Mouse (Mus musculus) spleen, postnatal 4 days (tissue): ENCODE results near the gene Adam10.
A peak's percentile ranks its signal among the peaks of the same experiment; 100 is the strongest.

ENCODE experiments used
- DNase-seq, 2 experiments: peaks; one replicate each; pipeline ENCODE4 v3.0.0; 2022; ENCODE audit warnings: low spot score in 2 of 2

Adam10 gene

DNA sequence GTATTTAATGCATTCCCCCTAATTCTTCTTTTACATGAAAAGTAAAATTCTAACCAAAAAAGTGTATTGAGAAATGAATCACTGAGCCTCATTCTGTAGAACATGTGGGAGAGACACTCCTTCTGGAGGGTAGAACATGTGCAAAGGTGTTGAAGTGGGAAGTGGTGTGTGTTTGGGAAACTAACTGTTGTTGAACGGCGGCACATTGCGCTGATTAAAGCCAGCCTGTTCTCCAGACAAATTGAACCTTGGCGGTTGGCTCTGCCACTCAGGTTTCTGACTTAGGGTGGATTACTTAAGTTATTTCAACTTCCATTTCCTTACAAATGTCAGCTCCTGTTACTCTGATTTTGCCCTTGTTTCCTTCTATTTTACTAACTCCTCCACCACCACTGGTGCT, 5.1 kb upstream of the Adam10 start:
- no peak for DNase-seq

DNA sequence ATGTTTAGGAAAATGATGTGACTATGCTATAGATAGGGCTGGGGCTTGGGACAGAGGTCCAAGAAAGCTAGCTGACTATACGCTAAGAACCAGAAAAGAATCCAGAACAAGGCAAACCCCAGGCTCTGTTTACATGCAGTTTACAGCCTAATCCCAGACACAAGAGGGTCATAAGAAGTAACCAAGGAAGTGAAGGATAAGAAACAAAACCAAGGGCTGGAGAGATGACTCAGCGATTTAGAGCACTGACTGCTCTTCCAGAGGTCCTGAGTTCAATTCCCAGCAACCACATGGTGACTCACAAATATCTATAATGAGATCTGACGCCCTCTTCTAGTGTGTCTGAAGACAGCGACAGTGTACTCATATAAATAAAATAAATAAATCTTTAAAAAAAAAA, 3.7 kb upstream of the Adam10 start:
- peak in 1 of 2 experiments; percentile 40 for DNase-seq

DNA sequence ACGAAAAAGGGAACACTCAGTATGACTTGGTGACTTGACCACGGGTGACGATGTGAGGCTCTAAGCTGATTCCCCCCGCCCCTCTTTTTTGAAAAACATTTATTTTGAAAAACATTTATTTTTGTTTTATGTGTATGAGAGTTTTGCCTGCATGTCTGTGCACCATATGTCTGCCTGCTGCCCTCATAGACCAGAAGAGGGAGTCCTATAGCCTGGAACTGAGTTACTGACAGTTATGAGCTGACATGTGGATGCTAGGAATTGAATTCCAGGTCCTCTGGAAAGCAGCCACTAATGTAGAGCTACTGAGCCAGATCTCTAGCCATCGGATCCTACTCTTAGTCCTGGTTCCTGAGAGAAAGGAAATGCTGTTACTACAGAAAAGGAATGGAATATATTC, 2.8 kb upstream of the Adam10 start:
- DNase-seq = peak in 1 of 2 experiments; percentile 48

DNA sequence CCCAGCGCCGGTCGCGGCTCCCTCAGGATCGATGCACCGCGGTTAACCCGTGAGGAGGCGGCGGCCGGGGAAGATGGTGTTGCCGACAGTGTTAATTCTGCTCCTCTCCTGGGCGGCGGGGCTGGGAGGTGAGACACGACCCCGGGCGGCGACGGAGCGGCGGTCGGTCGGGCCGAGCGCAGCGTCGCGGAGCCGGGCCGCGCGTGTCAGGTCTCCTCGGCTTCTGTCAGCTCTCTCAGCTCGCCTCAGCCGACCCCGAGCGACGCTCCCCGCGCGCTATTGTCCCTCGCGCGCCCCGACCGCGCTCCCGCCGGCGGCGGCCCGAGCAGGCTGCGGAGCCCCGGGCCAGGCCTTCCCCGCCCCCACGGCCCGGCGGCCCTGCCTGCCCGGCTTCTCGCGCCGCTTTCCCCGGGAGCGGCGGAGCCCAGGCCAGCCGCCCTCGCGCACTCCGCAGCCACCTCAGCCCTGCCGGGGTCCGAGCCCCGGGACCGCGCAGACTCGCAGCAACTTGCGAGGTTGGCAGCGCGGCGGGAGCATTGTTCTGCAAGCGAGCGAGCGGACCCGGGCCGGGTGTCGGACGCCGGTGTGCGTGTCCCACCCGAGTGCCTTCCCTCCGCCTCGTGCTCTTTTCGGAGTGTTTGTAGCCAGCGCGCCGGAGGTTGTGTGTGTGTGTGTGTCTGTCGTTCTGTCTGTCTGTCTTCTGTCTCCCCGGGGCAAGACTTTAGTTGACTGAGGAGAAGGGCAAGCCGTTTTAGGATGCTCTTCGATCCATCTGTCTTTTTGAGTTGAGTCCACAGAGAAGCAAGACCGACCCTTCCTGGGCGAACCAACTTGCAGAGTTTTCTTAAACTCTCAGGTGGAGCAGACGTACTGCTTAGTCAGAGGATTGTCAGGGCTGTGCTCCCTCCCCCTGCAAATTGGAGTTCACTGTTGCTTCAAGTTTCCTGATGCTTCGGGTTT, 615 bp downstream of the Adam10 start:
- DNase-seq = peak; percentile 62 to 85

DNA sequence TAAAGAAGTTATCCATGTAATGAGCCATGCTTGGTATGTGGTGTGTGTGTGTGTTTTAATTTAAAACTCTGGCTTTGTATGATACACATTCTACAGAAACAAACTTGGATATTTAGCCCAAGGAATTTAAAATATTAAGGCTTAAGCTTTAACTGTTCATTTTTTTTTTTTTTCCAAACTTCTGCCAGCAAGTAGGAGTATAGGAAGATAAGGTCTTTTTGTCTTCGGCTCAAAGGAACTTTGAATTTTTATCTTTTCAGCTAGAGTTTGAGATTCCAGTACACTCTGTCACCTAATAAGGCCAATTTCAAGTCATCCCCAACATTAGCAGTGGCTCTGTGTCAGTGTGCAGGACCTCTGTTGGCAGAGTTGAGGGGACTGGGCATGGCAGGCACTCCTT, 3.4 kb downstream of the Adam10 start:
- DNase-seq = no peak

DNA sequence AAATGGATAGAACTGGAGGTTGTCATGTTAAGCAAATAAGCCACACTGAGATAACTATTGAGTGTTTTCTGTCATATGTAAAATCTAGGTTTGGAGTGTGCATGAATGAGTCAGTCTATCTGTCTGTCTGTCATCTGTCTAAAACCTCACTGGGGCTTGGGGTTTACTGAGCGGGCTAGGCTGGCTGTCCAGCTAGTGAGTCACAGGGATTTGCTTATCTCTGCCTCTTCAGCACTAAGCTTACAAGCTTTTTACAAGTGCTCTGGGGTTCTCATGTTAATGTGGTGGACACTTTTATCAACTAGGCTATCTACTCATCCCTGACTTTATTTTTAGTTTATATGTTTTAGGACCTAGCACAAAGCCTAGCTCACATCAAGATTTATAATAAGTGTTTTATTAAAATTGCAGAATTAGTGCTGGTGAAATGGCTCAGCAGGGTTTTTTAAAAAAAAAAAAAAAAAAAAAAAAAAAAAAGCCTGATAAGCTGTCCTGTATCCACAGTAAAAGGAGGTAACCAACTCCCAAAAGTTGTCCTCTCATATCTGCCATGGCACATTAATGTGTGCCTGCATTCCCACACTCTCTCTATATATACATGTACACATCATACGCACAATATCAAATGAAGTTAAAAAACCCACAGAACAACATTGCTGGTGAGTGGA, 9.6 kb downstream of the Adam10 start:
- DNase-seq = peak in 1 of 2 experiments; percentile 48

DNA sequence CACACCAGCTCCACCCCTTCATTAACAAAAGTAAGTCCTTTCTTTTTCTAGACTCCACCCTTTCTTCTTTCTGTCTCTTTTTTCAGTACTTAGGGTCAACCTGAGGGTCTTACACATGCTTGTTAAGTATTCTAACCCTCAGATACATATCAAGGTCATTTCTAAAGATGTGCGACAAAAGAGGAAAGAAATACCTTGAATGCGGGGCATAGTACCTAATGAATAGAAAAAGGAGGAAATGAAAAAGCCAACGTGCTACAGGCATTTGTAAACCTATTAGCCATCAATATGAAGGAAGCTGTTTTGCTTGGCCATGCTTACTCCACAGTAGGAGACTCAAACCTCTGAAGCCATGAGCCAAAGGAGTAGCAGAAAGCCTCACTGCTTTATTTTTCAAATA, 11.1 kb downstream of the Adam10 start:
- DNase-seq = peak in 1 of 2 experiments; percentile 12

DNA sequence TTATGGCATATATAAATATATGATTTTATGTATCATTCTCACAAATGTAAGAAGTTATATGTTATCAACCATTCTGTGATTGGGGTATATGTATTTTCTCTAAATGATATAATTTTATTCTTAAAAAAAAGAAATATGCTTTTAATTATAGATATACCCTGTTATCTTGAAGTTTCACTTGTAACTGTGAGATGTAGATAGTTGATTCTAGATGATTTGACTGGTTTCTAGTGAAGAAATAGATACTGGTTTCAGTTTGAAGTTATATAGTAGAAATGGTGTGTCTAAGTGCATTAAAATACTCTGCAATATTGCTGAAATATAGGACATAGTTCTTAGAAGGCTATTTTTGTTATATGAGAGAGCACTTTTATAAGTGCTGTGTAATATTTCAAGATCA, 11.8 kb downstream of the Adam10 start:
- DNase-seq = no peak

DNA sequence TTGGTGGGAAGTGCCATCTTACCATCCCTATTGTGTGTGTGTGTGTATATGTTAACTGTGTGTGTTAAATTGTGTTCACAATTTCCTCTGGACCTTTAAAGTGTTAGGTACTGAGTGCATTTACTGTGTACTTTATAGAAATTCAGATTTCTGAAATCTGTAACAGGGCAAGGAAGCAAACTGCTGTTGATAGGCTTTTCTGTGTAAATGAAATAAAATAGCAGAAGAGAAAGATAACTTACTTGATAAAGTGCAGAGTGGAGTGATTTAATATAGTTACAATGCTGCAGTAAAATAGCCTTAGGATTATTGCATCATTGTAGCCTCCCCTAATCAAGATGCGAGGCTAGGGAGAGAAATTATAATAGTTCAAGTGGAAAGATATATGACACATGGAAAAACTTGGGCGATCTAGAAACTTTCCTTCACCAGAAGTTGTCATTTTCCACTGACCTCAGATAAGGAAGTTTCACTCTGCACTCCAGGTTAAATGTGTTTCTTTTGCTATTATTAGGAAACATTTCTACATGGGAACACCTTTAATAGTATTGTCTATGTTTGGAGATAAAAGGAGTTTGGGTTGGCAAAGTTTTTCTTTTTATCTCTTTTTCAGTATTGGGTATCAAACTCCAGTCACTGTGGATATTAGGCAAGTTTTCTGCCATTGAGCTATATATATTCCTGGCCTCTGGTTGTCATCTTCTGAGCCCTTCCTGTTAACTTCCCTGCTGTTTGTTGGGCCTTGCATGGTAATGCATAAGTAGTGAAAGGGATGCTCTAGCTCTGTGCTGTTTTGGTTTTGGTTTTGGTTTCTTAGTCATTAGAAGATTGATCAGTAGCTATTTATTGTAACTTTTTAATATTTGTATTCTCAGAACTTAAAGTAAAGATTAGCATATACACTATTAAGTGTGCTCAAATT, 13.2 kb downstream of the Adam10 start:
- peak in 1 of 2 experiments; percentile 13 for DNase-seq

DNA sequence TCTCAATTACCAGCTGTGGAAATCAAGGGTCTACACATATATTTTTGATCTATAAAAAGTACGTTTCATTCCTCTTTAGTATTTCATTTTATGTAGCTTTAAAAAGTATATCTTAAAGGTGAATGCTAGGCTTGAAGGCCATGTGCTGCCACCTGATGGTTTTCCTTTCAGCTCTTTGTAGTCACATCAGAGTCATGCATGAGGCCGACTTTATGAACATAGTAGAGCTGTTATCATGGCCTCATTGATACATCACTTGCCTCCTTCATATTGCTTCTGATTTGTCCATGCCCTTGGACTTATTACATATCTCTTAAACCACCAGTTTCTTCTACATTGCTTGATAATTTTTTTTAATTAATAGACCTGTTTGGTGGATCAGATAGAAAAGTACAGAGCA, 16.9 kb downstream of the Adam10 start:
- no peak for DNase-seq

DNA sequence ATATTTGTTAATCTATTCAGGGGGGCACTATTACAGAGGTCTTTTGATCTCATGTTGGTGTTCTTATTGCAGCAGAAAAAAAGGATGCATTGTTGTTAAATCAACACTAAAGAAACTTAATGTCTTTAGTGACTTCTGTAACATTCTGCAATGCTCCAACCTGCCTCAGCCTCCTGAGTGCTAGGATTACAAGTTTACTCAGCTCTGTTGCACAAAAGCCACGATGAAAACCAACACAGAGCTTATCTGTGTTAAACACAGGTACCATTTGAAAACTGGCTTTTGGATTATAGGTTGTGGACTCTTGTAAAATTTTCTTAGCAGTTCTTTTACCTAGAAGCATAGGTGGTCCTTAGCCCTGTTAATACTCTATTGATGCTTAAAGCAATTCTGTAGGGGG, 19.3 kb downstream of the Adam10 start:
- no peak for DNase-seq

DNA sequence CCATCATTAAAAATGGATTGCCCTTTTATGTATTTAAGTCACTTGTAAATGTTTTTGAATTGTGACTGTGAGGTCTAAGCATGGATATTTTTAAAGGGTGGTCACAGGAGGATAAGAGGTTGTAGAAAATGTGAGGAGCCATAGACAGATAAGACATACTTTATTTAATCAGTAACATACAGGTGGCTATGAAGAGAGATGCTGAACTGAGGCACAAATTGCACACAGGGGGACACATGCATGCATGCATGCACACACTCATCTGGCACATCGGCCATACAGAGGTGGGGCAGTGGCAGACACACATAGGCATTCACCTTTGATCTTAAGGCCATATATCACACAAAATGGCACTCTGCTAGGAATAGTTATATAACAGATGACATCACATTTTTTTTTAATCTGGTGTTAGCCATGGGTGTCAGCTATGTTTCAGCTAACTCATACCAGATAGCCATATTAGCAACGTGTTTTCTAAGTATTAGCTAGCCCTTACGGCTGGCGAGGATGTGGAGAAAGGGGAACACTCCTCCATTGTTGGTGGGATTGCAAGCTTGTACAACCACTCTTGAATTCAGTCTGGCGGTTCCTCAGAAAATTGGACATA, 24.9 kb downstream of the Adam10 start:
- DNase-seq = no peak

DNA sequence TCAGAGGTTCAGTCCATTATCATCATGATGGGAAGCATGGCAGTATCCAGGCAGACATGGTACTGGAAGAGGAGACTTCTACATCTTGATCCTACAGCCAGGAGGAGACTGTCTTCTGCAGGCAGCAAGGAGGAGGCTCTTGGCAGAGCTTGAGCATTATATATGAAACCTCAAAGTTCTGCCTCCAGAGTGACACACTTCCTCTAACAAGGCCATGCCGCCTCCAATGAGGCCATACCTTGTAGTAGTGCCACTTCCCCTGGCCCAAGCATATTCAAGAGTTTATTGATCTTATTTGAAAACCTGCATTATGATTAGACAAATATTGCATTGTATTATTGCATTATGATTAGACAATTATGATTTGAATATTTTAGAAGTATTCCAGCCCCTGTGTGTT, 27.6 kb downstream of the Adam10 start:
- DNase-seq = no peak

DNA sequence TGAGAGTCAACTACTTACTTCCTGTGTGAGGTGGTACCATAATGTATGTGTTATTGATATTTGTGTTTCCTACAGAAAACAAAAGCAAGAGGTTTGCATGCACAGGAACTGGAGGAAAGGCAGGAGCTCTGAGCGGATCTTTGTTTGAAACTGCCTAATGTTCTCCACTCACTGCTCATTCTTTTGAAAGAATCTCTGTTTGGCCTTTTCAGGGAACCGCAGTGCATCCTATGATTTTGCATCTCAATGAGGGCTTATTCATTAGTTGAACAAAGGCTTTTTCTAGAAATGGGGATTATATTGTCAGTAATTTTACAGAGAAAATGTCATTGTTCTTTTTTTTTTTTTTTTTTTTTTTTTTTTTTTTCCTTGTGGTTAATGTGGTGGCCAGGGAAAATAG, 50.7 kb downstream of the Adam10 start:
- no peak for DNase-seq

DNA sequence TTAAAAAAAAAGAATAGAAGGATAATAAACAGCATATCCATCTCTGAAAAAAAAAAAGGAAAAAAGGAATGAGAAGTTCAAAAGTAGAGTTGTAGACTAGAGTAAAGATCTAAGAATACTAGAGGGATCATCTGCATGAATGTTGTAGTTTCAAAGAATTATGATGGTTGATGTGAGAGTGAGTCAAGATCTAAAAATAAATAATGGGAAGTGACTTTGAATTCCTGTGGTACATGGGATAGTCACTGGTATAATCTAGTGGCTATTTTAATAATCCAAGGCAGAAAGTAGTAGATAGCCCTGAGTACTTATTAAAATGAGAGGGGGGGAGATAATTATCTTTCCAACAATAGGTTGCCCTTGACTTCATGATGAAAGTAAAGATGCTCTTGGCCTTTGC, 52.3 kb downstream of the Adam10 start:
- no peak for DNase-seq

DNA sequence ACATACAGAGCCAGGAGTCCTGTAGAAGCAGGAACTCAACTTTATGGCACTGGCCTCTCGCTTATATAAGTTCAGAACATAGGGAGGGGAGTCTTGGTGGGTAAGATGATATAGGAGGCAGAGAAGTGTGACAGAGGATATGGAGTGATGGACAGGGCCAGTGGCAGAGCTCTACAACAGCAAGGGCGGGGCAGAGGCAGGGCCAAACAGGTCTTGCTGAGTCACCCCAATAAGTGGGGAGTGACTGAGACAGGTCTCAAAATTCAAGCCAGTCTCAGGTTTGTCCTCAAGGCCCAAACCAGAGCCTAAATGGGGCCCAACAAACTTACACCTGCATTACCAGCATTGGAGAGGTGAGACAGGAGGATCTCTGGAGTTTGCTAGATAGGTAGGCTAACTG, 54.4 kb downstream of the Adam10 start:
- DNase-seq = peak; percentile 63 to 76

DNA sequence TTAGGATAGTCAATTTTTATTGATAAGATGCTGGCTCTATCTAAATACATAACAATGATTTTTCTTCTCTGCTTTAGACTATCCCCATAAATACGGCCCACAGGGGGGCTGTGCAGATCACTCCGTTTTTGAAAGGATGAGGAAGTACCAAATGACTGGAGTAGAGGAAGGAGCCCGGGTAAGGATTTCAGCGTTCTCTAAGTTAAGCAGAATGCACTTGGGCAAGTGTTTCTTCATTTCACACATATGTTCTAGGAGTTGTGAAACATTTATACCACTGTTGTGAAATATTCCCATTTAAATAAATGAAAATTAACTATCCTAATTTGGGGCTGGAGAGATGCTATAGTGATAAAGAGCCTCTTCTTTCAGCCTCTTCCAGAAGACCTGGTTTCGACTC, 61.2 kb downstream of the Adam10 start:
- no peak for DNase-seq

DNA sequence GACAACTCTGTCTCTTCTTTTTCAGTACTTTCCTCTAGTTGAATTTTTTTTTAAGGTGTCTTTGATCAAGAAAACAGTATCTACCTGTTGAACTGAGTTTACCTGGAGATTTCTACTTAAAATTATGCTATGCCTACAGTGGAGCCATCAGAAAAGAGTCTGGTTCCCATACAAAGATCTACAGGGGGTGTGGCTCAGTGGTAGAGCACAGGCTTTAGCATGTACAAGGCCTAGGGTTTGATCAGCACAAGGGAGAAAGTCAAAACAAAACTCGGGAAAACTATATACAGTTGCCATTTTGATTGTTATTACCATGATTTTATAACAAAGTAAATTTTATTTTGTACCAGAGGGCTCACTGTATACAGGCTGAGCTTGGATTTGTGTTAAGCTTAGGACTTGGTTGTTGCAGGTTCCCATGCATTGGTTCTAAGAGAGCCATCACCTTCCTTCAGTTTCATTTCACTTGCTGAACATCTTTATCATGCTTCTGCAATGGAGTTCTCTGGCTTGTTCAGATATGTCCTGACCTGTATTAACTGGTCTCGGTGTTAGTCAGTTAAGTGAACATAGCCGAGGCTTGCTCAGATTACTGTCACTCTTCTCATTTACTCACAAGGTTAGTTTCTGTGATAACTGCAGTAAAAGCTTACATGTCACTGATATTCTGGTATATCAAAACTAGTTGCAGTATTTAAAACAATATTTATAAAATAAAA, 72.9 kb downstream of the Adam10 start:
- DNase-seq = no peak

DNA sequence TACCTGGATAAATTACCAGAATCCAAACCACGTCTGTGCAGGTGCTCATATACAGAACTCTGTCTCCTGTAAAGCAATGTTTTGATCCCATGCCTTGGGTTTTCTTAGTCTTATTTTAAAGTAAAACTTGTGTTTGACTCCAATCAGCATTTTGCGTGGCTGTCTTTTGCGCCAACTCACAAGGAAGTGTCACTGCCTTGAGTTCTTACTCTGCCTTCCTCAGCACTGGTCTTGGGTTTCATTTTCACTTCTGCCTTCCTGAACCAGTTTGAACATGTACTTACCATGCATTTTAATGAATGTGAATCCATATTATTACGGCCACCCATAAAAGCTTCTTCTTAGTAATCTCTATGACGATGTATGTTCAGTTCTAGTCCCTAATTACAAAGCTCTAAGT, 82.2 kb downstream of the Adam10 start:
- no peak for DNase-seq

DNA sequence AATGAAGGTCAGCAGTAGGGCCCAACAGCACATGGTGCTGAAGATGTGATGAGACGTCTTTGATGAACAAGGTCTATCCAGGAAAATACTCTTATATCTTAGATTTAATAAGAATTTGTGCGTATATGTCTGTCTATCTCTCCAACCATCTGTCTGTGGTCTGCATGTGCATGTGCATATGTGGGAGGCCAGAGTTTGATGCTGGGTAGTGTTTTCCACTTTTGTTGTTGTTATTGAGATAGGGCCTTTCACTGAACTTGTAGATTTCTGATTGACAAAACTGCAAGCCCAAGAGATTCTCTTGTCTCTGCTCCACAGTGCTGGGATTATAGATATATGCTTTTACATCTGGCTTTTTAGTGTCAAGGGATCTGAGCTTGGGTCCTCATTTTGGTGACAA, 96.7 kb downstream of the Adam10 start:
- no peak for DNase-seq

DNA sequence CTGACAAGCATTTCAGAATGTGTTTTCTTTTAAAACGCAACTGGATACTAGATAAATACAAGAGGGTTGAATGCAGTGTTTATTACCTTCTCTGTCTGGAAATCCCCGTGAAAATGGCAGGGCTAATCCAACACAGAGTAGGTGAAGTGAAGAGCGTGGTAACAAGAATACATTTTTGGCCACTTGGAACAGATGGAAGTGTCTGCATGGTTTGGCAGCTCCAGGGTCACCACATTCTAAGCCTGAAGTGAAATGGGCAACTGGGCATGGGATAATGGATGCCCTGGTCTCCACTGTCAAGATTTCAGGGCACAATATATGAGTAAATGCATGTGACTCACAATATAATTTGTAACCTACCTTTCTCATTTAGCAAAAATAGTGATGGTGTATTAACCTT, 103.4 kb downstream of the Adam10 start:
- no peak for DNase-seq
